In the genomic region with DNA sequence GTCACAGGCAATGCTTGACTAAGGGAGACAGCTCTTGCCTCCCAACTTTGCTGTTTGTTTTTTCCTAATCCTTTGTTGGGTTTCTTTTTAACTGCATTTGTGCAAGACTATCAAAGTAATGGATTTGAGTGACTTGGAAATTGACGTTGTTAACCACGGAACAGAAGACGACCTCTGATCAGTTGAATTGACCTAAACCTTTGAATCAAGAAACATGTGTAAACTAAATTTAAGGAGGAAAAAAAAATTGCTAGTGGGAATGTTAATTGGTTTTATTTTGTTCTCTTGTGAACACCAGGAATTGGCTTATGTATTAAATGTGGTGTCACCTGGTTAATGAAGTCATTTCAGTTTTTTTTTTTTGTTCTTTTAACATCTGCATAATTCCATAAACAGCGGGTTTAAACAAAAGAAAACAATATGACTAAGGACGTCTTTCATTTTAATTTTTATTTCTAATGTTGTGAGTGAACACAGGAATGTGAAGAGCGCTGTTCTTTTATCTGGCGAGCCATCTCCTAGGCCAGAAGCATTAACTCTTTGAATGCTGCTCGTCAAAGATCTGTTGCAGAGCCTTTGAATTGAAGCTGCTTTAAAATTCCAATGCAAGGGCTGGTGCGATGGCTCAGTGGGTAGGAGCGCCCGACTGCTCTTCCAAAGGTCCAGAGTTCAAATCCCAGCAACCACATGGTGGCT, we compare ENCODE assay signal across 8 mouse cellular contexts. TPM values are rescaled to one million over a fixed set of nuclear protein-coding genes. Genes with fewer than 3 reads are reported as not detected.
DNase-seq lines count a peak whose midpoint lies in the region; ATAC-seq and TF ChIP-seq lines count a peak whose summit lies in the region.

No protein-coding gene starts in this region.

- H3K4me3 ChIP-seq in heart, embryonic 12.5 days = peak overlapping the region; percentile 93
- H3K4me3 ChIP-seq in ES-Bruce4 (ENCODE audit: low read depth, low read length) = peak overlapping the region; percentile 96
- H3K4me3 ChIP-seq in forebrain, postnatal 0 days (ENCODE audit: low read depth, low read length) = peak overlapping the region; percentile 97
- peak overlapping the region; percentile 95 for H3K4me3 ChIP-seq in midbrain, embryonic 11.5 days (ENCODE audit: low read depth, low read length)

- intact Hi-C loops in heart, postnatal 10 days (cut with DNase I) = loop anchor here (5.0 to 10.0 kb wide), 4 partner anchors 75 to 292 kb away; a partner anchor contains a TSS

- no peaks in the 10 kb centered on the region for H3K27me3 ChIP-seq in heart, embryonic 12.5 days (replicated peaks)
- no peaks in the 10 kb centered on the region for H3K27me3 ChIP-seq in ES-Bruce4 (ENCODE audit: control insufficient read depth, insufficient read depth, low read length, poor library complexity, severe bottlenecking)
- H3K27me3 ChIP-seq in forebrain, postnatal 0 days (ENCODE audit: insufficient read depth, low read length) = no peaks in the 10 kb centered on the region
- no peaks in the 10 kb centered on the region for H3K27me3 ChIP-seq in midbrain, embryonic 11.5 days (ENCODE audit: control insufficient read depth, insufficient read depth, low read length)

- no peaks in the 10 kb centered on the region for H3K9me3 ChIP-seq in heart, embryonic 12.5 days (replicated peaks)
- no peaks in the 10 kb centered on the region for H3K9me3 ChIP-seq in ES-Bruce4 (replicated peaks; ENCODE audit: control insufficient read depth, insufficient read depth, low read length, poor library complexity, severe bottlenecking)
- H3K9me3 ChIP-seq in forebrain, postnatal 0 days (ENCODE audit: low read length) = no peaks in the 10 kb centered on the region
- H3K9me3 ChIP-seq in midbrain, embryonic 11.5 days (ENCODE audit: control insufficient read depth, low read length) = no peaks in the 10 kb centered on the region

- H3K4me2 ChIP-seq in heart, embryonic 12.5 days = peak overlapping the region; percentile 72
- peak overlapping the region; percentile 53 for H3K4me2 ChIP-seq in forebrain, postnatal 0 days (ENCODE audit: low read depth)
- H3K4me2 ChIP-seq in midbrain, embryonic 11.5 days = peak overlapping the region; percentile 70

- peaks cover 39% of the 10 kb centered on the region for H3K4me1 ChIP-seq in heart, embryonic 12.5 days (replicated peaks)
- no peaks in the 10 kb centered on the region for H3K4me1 ChIP-seq in ES-Bruce4 (ENCODE audit: control insufficient read depth, insufficient read depth, low read length)
- H3K4me1 ChIP-seq in forebrain, postnatal 0 days (ENCODE audit: insufficient read depth) = peaks cover 27% of the 10 kb centered on the region
- peaks cover 34% of the 10 kb centered on the region for H3K4me1 ChIP-seq in midbrain, embryonic 11.5 days (ENCODE audit: control insufficient read depth, insufficient read depth, low read length)

- H3K36me3 ChIP-seq in heart, embryonic 12.5 days = no peaks in the 10 kb centered on the region
- H3K36me3 ChIP-seq in ES-Bruce4 (ENCODE audit: control insufficient read depth, insufficient read depth, low read length, poor library complexity, severe bottlenecking) = no peaks in the 10 kb centered on the region
- H3K36me3 ChIP-seq in forebrain, postnatal 0 days (ENCODE audit: insufficient read depth) = no peaks in the 10 kb centered on the region
- H3K36me3 ChIP-seq in midbrain, embryonic 11.5 days (ENCODE audit: control insufficient read depth, insufficient read depth, low read length) = no peaks in the 10 kb centered on the region

- H3K9ac ChIP-seq in heart, embryonic 12.5 days = peak overlapping the region; percentile 93
- H3K9ac ChIP-seq in ES-Bruce4 (ENCODE audit: low read depth, poor library complexity, severe bottlenecking) = peak overlapping the region; percentile 99
- peak overlapping the region; percentile 97 for H3K9ac ChIP-seq in forebrain, postnatal 0 days
- H3K9ac ChIP-seq in midbrain, embryonic 11.5 days (ENCODE audit: low read length) = peak overlapping the region; percentile 98

- no peak for TF ChIP-seq EP300 in ES-Bruce4 (IDR thresholded peaks at IDR 0.05; ENCODE audit: insufficient read depth, low read depth, low read length)

- no peak for TF ChIP-seq CTCF in ES-Bruce4 (IDR thresholded peaks at IDR 0.05; ENCODE audit: low read depth, low read length)
- TF ChIP-seq CTCF in forebrain, postnatal 0 days (IDR thresholded peaks at IDR 0.05; ENCODE audit: low read depth) = no peak

- no peak for DNase-seq in heart, postnatal 10 days
- peak; percentile 54 for DNase-seq in forebrain, postnatal 0 days
- DNase-seq in midbrain, embryonic 11.5 days (ENCODE audit: low spot score, missing footprints) = peak; percentile 91
- DNase-seq in adipocyte (ENCODE audit: low spot score) = no peak
- DNase-seq in layer of hippocampus, adult 8-10 months (ENCODE audit: low spot score in 2 of 2) = no peak
- DNase-seq in urinary bladder, adult 2 months (ENCODE audit: low spot score) = no peak

- no peak for TF ChIP-seq POLR2A in ES-Bruce4 (IDR thresholded peaks at IDR 0.05; ENCODE audit: insufficient read depth, low read length)

- WGBS in heart, embryonic 12.5 days = 28% methylated on average over 11 of the region's 11 CpGs
- 4% methylated on average over 11 of the region's 11 CpGs for WGBS in forebrain, postnatal 0 days
- WGBS in midbrain, embryonic 11.5 days = 7% methylated on average over 11 of the region's 11 CpGs

- ATAC-seq in heart, embryonic 12.5 days (ENCODE audit: insufficient number of reproducible peaks, low FRiP score) = no peak
- ATAC-seq in forebrain, postnatal 0 days = no peak
- no peak for ATAC-seq in midbrain, embryonic 11.5 days (ENCODE audit: low FRiP score)

- H3K27ac ChIP-seq in heart, embryonic 12.5 days (ENCODE audit: poor library complexity, severe bottlenecking) = peak overlapping the region; percentile 97
- peak overlapping the region; percentile 84 for H3K27ac ChIP-seq in ES-Bruce4 (ENCODE audit: insufficient read depth, low read length)
- H3K27ac ChIP-seq in forebrain, postnatal 0 days (ENCODE audit: low read depth, low read length) = peak overlapping the region; percentile 99
- H3K27ac ChIP-seq in midbrain, embryonic 11.5 days (ENCODE audit: low read depth, low read length) = peak overlapping the region; percentile 99

RNA-seq across cellular contexts. Expression of a gene that starts 1.7 kb away (rescaled TPM):
- polyA plus RNA-seq in heart, embryonic 12.5 days (2016; fragmentation: Nextera tagmentation; extraction: Ambion mirVana) = 25.2 and 27.1 TPM in 2 replicates
- 10 to 100 TPM; 30.1 to 36.7 TPM for total RNA-seq in heart, postnatal 10 days (2021)
- 42.9 and 44.2 TPM in 2 replicates for polyA plus RNA-seq in ES-Bruce4 (2011; ENCODE audit: insufficient read depth, insufficient read length, low read depth, missing spikeins)
- 119 and 149 TPM in 2 replicates for total RNA-seq in forebrain, postnatal 0 days (2014; rRNA removed)
- 39.2 and 46.8 TPM in 2 replicates for polyA plus RNA-seq in forebrain, postnatal 0 days (2015; fragmentation: Nextera tagmentation; extraction: Ambion mirVana)
- 36.8 and 40.3 TPM in 2 replicates for polyA plus RNA-seq in midbrain, embryonic 11.5 days (2014; fragmentation: Nextera tagmentation; extraction: Ambion mirVana)
- total RNA-seq in layer of hippocampus, adult 8-10 months (2022) = 100 to 1,000 TPM; 169 to 201 (median 193) TPM
- 27.2 and 27.6 TPM in 2 replicates for polyA plus RNA-seq in urinary bladder, adult 2 months (2012; rRNA removed)

Comparison
In these comparisons a context has a peak if more than half of its experiments do, and no peak if none do; other contexts are left out.
1. DNase-seq: peak in forebrain, postnatal 0 days (single experiment) and midbrain, embryonic 11.5 days (single experiment); none in heart, postnatal 10 days (0 of 2), adipocyte (single experiment), layer of hippocampus, adult 8-10 months (0 of 2) and urinary bladder, adult 2 months (single experiment).
2. Peak in every context shown above with its lines, with median percentiles within 50 percentile points of each other: H3K27ac ChIP-seq, H3K4me2 ChIP-seq, H3K4me3 ChIP-seq and H3K9ac ChIP-seq.